Mouse (Mus musculus) lung, adult 2 months (tissue): Measurements from ENCODE around the gene Faap100.

Experiments
- CTCF ChIP-seq: fragments of 200-500 bp; IDR thresholded peaks from 2 replicates; pipeline ENCODE4 v1.5.1; 2011; ENCODE audit warnings: mild to moderate bottlenecking, low read length, control low read depth; ENCODE audit not compliant: insufficient read depth
- POLR2A ChIP-seq: fragments of 200-500 bp; IDR thresholded peaks from 2 replicates; pipeline ENCODE4 v1.6.1; 2011; ENCODE audit warnings: low read depth, mild to moderate bottlenecking, control low read depth, low read length, borderline replicate concordance; ENCODE audit errors: extremely low read depth

DNA sequence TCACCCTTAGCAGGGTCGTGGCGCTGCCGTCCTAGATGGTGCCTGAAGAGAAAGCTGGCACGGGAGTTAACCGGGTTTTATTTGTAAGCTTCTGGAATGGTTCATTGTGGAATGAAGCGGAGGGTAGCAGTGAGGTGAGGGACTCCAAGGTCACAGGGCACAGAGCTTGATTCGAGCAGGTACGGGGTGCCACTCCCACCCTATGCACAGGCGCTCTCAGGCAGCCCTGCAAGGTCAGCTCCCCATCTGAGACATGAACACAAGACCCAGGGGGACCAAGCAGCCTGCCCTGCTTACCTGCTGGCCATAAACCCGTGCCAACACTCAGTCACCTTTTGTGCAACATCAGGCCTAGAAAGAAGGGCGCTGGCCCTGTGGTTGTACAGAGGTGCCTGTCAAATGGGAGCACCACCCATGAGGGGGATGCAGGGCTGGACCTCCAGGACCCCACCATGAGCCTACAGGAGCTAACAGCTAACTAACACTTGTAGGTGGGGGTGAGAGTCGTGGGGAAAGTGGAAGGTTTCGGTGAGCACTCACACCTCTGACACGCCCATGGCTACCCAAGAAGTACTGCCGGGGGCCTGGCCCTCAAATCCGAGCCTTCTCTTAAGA, 29.1 kb downstream of the Faap100 start:
- TF ChIP-seq POLR2A (peak; percentile 59; the same call in 1 of the 2 replicates), CTCF (no peak)
